Mouse (Mus musculus): ENCODE measurements around the gene Prickle1.

DNA sequence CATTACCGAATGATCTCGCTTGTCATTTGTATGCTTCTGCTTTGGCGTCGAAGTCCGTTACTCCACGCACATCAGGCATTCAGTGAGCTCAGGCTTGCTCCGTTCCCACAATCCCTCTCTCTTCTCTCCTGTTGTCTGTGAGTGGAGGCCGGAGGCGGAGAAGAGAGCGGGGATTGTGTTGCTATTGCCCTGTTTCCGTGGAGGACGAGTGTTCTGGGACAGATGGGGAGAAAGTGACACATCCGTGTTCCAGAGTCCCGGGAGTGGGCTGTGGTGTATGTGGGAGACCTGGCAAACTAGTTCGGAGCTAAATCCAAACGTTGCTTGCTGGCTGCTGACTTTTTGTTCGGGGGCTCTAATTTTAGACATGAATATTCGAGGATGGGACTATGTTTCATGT, 14.6 kb upstream of the Prickle1 start:
- TF ChIP-seq POLR2A (IDR thresholded peaks at IDR 0.05; ENCODE audit: borderline replicate concordance, extremely low read depth, low read depth, low read length): no peak
- no peak for TF ChIP-seq CTCF (IDR thresholded peaks at IDR 0.05; ENCODE audit: insufficient read depth, low read length)

All from lung, adult 2 months (tissue).